Mouse (Mus musculus): Measurements from ENCODE around the gene Gm10271. TPM values are rescaled to one million over a fixed set of nuclear protein-coding genes. Genes with fewer than 3 reads are reported as not detected.

The Gm10271 gene
- not detected in 2 replicates for polyA plus RNA-seq (2012; rRNA removed)

DNA sequence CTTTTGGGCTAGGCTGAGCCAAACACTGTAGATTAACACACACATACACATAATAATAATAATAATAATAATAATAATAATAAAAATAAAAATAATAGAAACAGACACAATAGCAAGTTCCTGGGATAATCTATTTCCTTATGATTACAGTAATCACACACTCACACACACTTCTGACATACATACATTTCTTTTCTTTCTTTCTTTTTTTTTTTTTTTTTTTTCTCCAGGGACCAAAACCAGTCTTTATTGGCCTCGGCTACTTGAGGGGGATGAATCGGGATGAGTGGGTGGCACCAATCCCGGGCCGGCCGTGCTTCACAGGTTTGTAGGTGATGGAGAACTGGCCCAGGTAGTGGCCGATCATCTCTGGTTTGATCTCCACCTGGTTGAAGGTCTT lies at the start of gene Gm10271:
Gene Gm10271, minus strand, starts transcription at position 101 of the 400 bp plus-strand sequence.

DNA sequence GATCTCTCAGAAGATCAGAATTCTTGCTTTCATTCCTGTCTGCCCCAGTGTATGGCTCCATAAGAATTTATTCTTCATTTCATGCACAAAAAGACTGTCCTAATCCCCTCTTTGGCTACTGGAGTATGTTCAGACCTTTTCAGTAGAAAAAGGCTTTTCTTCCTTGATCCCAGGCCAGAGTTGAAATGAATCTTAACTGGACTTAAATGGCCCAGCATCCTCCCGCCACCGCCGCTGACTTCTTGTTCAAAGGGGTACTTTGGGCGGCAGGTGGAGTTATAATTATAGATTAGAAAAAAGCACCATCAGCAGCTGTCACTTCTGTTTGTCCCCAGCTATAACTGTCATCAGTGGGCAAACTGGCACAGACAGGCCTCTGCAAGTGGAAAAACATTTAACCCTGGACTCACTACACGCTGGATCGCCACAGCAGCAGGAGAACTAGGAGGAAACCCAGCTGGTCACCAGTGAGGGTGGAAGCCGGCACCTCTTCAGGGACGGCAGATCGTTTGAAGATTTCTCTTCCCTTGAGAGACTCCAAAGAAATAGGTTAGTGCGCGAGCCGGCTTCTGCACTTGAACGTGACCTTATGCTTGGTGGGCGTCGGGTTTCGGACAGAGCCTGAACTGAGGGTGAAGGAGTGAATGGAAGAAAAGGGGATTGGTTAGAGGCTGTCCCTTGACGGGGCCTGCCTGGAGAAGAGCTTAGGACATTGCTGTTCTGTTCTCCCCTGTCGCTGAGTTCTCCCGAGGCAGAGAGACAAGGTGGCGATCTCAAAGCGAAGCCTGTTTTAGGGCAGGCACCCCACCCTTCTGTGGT lies 14.1 kb upstream of the Gm10271 start, which contains the start of gene Best3:
Gene Best3, plus strand, starts transcription at position 51 of the 819 bp plus-strand sequence.

DNA sequence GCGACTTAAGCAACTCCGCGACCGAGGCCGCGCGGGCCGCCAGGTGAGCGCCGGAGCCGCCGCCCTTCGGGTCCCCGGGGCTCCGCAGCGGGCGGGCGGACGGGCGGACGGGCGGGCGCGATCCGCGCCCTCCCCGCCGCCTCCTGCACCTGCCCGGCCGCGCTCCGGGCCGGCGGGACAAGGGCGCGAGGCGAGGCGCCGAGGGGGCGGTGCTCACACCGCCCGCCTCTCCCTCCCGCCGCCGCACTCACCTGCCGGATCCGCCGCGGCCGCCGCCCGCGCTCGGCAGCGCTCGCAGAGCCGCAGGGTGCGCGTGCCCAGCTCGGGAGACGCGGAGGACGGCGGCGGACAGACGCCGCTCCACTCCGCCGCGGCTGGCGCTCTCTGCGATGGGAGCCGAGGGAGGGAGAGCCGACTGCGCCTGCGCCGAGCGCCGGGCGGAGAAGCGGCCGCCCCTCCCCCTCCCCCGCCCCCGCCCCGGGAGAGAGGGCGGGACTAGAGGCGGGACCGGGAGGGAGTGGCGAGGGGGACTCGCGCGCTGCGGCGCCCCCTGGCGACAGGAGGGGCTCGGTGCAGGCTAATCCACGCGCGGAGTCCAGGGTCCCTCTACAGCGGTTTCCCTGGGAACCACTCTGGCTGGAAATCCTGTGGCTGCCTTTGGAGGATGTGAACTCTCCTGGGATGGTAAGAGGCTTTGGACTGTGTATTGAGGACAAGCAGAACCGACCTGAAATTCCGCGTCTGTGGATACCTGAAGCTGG lies 22.2 kb downstream of the Gm10271 start, which contains the start of gene Rab3ip:
Gene Rab3ip, minus strand, starts transcription at position 761 of the 761 bp plus-strand sequence.

Other genes with a start within 250 kb of the Gm10271 start
- 0.05 and 0.24 TPM in 2 replicates for gene Myrfl, start 75.7 kb downstream of the Gm10271 start, polyA plus RNA-seq (2012; rRNA removed)
- 30.5 and 47.8 TPM in 2 replicates for gene Rab3ip, start 21.8 kb downstream of the Gm10271 start, polyA plus RNA-seq (2012; rRNA removed)
- gene Best3, start 13.7 kb upstream of the Gm10271 start, polyA plus RNA-seq (2012; rRNA removed) = 0.12 and 0.55 TPM in 2 replicates
- 1.1 and 1.8 TPM in 2 replicates for gene Lrrc10, start 72.7 kb upstream of the Gm10271 start, polyA plus RNA-seq (2012; rRNA removed)
- gene Cct2, start 91.2 kb upstream of the Gm10271 start, polyA plus RNA-seq (2012; rRNA removed) = 328 TPM in 2 replicates
- 22.6 and 35.0 TPM in 2 replicates for gene Frs2, start 175.9 kb upstream of the Gm10271 start, polyA plus RNA-seq (2012; rRNA removed)